Mouse (Mus musculus) liver, adult 2 months (tissue): Measurements from ENCODE around the gene Maml2. TPM values are rescaled to one million over a fixed set of nuclear protein-coding genes. Genes with fewer than 3 reads are reported as not detected.

Source experiments
- DNase-seq: peaks from one replicate; pipeline ENCODE4 v3.0.0-alpha.2; 2011; ENCODE audit warnings: low read depth, low spot score; ENCODE audit errors: extremely low read depth
- H3K27ac ChIP-seq: fragments of 200-500 bp; replicated peaks from 2 replicates; pipeline ENCODE4 v1.5.1; 2012; ENCODE audit warnings: low read depth, mild to moderate bottlenecking, control low read depth, inconsistent platforms, low read length; ENCODE audit not compliant: insufficient read depth
- H3K27me3 ChIP-seq: fragments of 200-500 bp; 2 replicates; pipeline ENCODE4 v1.6.1; 2012; ENCODE audit warnings: mild to moderate bottlenecking, moderate library complexity, low read length, inconsistent platforms; ENCODE audit not compliant: control insufficient read depth, insufficient read depth
- H3K36me3 ChIP-seq: fragments of 200-500 bp; 2 replicates; pipeline ENCODE4 v1.6.1; 2012; ENCODE audit warnings: low read length, inconsistent platforms; ENCODE audit not compliant: control insufficient read depth, insufficient read depth
- H3K4me1 ChIP-seq: fragments of 200-500 bp; 2 replicates; pipeline ENCODE4 v1.6.1; 2011; ENCODE audit warnings: low read length; ENCODE audit not compliant: control insufficient read depth, insufficient read depth
- H3K4me3 ChIP-seq: fragments of 200-500 bp; 2 replicates; pipeline ENCODE4 v1.5.1; 2011; ENCODE audit warnings: low read depth, mild to moderate bottlenecking, control low read depth, low read length, moderate library complexity; ENCODE audit not compliant: insufficient read depth
- H3K79me2 ChIP-seq: fragments of 200-500 bp; 2 replicates; pipeline ENCODE4 v1.6.1; 2012; ENCODE audit warnings: inconsistent platforms, mild to moderate bottlenecking, low read length, moderate library complexity; ENCODE audit not compliant: control insufficient read depth, insufficient read depth
- H3K9ac ChIP-seq: fragments of 200-500 bp; 2 replicates; pipeline ENCODE4 v1.6.1; 2012; ENCODE audit warnings: low read depth, mild to moderate bottlenecking, control low read depth, inconsistent platforms, low read length
- CTCF ChIP-seq: fragments of 200-500 bp; IDR thresholded peaks from 2 replicates; pipeline ENCODE4 v1.5.1; 2011; ENCODE audit warnings: low read depth, low read length, control low read depth
- POLR2A ChIP-seq: fragments of 200-500 bp; IDR thresholded peaks from 2 replicates; pipeline ENCODE4 v1.6.1; 2011; ENCODE audit warnings: low read length, control low read depth; ENCODE audit not compliant: insufficient read depth; ENCODE audit errors: extremely low read depth
- WGBS: fragments of 180-500 bp; shearing (Covaris S2); methylation state at CpG from one replicate; pipeline ENCODE4 v1.1.7; 2018; 5-methylcytosine and 5-hydroxymethylcytosine counted together
- polyA plus RNA-seq: library from polyadenylated mRNA; depleted of rRNA; stranded (reverse); fragments of >200 nt; gene quantifications from 2 replicates; pipeline ENCODE4 v1.2.3, GENCODE M21; 2012
- total RNA-seq: library from RNA; depleted of rRNA; stranded (reverse); fragments of >200 nt; gene quantifications from 2 replicates; pipeline ENCODE4 v1.2.3, GENCODE M21; 2014

The Maml2 gene
- total and polyA plus RNA-seq, 2 experiments: 0.77 to 1.2 TPM

DNA sequence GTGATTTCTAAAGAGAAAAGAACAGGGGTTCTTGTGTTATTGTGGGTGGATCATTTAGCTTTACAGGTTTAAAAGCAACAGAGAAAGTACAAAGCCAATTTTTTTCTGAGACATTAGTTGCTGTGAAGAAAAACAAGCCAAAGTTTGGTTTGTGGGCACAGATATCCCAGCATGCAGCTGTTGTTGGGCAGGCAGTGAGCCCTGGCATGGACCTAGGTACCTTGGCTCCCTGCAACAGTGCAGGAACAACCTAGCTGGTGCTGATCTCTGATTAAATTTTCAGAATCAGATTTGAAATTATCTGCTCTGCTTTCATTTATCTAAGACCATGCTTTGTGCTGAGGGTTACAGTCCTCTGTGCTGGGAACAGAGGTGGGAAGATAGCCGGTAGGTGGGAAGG, 370.2 kb downstream of the Maml2 start:
- H3K4me1 ChIP-seq: no peaks in the 10 kb centered on the region; the same call in 1 of the 2 replicates
- H3K27ac ChIP-seq: no peak overlapping the region
- H3K9ac ChIP-seq: no peak overlapping the region
- no peak overlapping the region for H3K4me3 ChIP-seq
- TF ChIP-seq POLR2A: no peak
- TF ChIP-seq CTCF: no peak
- H3K36me3 ChIP-seq: no peaks in the 10 kb centered on the region
- peak; percentile 13 for DNase-seq
- H3K27me3 ChIP-seq: no peaks in the 10 kb centered on the region
- no peaks in the 10 kb centered on the region for H3K79me2 ChIP-seq
- 96% methylated on average over 1 of the region's 1 CpGs for WGBS

DNA sequence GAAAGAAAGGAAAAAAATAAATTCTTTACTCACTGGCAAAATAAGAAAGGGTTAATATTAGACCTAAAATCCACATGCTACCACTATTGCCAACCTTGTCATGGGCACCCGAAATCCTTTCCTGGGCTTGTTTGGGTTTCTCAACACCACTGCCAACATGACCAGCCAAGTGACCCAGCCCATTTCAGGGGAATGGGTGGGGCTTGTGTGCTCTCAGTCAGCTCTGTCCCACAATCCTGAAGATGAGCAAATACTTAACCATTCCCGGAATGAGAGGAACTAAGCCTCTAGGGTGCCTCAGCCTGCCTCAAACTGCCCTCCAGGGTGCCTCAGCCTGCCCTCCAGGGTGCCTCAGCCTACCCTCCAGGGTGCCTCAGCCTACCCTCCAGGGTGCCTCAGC, 371.0 kb downstream of the Maml2 start:
- Histone ChIP-seq H3K27me3 (no peaks in the 10 kb centered on the region), H3K27ac (no peak overlapping the region), H3K4me3 (no peak overlapping the region), H3K79me2 (no peaks in the 10 kb centered on the region), H3K36me3 (no peaks in the 10 kb centered on the region), H3K9ac (no peak overlapping the region), H3K4me1 (no peaks in the 10 kb centered on the region; the same call in 1 of the 2 replicates)
- DNase-seq: peak; percentile 62
- TF ChIP-seq POLR2A: no peak
- TF ChIP-seq CTCF: no peak
- WGBS: 13% methylated on average over 2 of the region's 2 CpGs

DNA sequence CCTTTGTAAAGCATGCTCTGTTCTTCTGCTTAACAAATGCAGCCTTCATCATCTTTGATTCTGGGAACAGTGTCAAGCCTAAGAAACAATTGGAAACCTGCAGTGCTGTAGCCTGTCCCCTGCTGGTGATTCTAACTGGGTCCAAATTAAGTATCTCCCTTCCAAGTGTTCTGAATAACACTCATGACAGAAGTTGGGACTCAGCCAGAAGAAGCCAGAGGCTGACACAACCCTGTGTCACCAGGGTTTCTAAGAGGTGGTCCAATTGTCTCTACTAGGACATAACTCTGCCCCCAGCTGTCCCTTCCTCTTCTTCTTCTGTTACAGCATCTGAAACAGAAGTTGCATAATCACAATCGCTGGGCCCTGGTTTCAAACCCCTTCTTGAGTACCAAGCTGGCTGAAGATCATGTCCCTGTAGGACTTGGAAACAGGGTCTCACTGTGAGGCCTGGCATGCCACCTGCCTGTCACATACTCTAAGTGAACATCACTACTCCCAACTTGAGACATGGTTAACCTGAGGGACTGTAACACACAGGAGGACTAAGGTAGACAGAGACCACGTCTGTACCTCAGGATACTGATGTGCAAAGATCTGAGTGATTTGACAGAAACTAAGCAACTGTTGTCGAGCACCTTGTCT, 373.5 kb downstream of the Maml2 start:
- no peaks in the 10 kb centered on the region for H3K27me3 ChIP-seq
- H3K4me1 ChIP-seq: no peaks in the 10 kb centered on the region
- no peaks in the 10 kb centered on the region for H3K79me2 ChIP-seq
- H3K9ac ChIP-seq: no peak overlapping the region
- WGBS: 77% methylated on average over 3 of the region's 3 CpGs
- no peaks in the 10 kb centered on the region for H3K36me3 ChIP-seq
- peak; percentile 9 for DNase-seq
- no peak overlapping the region for H3K27ac ChIP-seq
- no peak overlapping the region for H3K4me3 ChIP-seq
- TF ChIP-seq CTCF (no peak), POLR2A (no peak)

DNA sequence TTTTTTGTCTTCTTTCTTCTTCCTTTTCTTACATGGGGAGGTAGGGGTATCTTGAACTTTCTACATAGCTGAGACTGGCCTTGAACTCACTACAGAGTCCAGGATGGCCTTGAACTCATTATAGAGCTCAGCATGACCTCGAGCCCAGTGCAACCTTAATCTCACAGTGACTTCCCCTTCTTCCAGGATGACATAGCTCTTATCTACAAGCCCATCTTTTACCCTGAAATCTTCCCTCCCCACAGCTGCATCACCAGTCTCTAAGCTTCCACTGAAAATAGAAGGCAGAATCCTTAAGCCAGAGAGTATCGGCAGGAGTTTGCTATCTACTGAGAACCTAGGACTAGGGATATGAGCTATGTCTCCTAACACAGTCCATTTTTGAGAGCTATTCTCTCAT, 375.5 kb downstream of the Maml2 start:
- TF ChIP-seq POLR2A (no peak), CTCF (no peak)
- no peak overlapping the region for H3K27ac ChIP-seq
- no peaks in the 10 kb centered on the region for H3K4me1 ChIP-seq
- H3K4me3 ChIP-seq: no peak overlapping the region
- DNase-seq: no peak
- no peaks in the 10 kb centered on the region for H3K27me3 ChIP-seq
- no peaks in the 10 kb centered on the region for H3K36me3 ChIP-seq
- no peak overlapping the region for H3K9ac ChIP-seq
- no peaks in the 10 kb centered on the region for H3K79me2 ChIP-seq
- 74% methylated on average over 2 of the region's 2 CpGs for WGBS

DNA sequence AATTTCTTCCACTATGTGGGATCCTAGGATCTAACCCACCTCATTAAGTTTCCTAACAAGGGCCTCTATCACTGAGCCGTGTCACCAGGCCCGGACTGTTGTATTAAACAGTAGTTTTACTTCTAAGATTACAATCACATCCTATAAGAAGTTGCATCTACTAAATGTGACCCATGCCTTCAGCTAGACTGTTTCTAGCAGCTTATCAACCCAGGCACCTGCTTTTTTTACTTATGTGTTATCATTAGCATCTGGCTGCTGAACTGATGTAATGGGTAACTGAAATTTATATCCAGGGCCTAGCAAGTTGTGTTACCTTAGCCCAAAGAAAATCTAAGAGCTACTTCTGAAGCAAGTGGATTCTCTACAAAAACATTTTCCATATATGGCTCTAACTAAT, 380.3 kb downstream of the Maml2 start:
- Histone ChIP-seq H3K27ac (no peak overlapping the region), H3K4me1 (no peaks in the 10 kb centered on the region), H3K27me3 (no peaks in the 10 kb centered on the region), H3K4me3 (no peak overlapping the region), H3K79me2 (no peaks in the 10 kb centered on the region), H3K36me3 (no peaks in the 10 kb centered on the region), H3K9ac (no peak overlapping the region)
- TF ChIP-seq POLR2A (no peak), CTCF (no peak)
- WGBS: 95% methylated on average over 2 of the region's 2 CpGs
- no peak for DNase-seq

DNA sequence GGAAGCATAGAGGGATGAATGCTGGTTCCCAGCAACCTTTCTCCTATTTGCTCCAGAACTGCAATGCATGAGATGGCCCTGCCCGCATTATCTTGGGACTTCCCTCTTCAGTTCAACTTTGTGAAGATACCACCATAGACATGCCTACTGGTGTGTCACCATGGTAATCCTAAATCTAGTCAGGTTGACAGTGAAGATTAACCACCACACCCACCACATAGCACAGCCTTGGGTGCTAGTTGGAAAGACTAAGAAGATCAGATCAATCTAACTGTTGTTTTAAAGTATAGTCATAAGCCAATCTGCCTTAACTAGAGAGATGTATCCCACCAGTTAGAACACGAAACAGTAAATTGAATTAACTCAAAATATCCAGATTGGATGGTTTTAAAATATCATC, 381.9 kb downstream of the Maml2 start:
- no peak overlapping the region for H3K4me3 ChIP-seq
- no peak overlapping the region for H3K9ac ChIP-seq
- no peaks in the 10 kb centered on the region for H3K79me2 ChIP-seq
- TF ChIP-seq CTCF (no peak), POLR2A (no peak)
- no peaks in the 10 kb centered on the region for H3K4me1 ChIP-seq
- H3K27ac ChIP-seq: no peak overlapping the region
- no peak for DNase-seq
- WGBS: 97% methylated on average over 2 of the region's 2 CpGs
- no peaks in the 10 kb centered on the region for H3K36me3 ChIP-seq
- H3K27me3 ChIP-seq: no peaks in the 10 kb centered on the region
